Mouse (Mus musculus) liver, embryonic 16.5 days (tissue): Measurements from ENCODE around the gene Bola1. TPM values are rescaled to one million over a fixed set of nuclear protein-coding genes. Genes with fewer than 3 reads are reported as not detected.
A peak's percentile ranks its signal among the peaks of the same experiment; 100 is the strongest.
"Not testable (repeated sequence)": the region's sequence is repeated elsewhere in the genome, so short reads cannot be mapped to it uniquely, and the experiment has no call there.

Experiments
- ATAC-seq: fragments of 200-750 bp; cut with Nextera tagmentation; 2 replicates; pipeline ENCODE4 v1.8.0; 2017; ENCODE audit warnings: low read depth, mild to moderate bottlenecking, moderate number of reproducible peaks, moderate library complexity
- H3K27ac ChIP-seq: fragments of 300-500 bp; sonication (generic); 2 replicates; pipeline ENCODE4 v1.5.1; 2014; ENCODE audit warnings: mild to moderate bottlenecking, low read length
- H3K27me3 ChIP-seq: fragments of 300-500 bp; sonication (generic); 2 replicates; pipeline ENCODE4 v1.6.1; 2014; ENCODE audit warnings: low read depth, low read length, mixed read lengths; ENCODE audit not compliant: control insufficient read depth, insufficient read depth
- H3K36me3 ChIP-seq: fragments of 300-500 bp; sonication (generic); 2 replicates; pipeline ENCODE4 v1.6.1; 2014; ENCODE audit warnings: mild to moderate bottlenecking; ENCODE audit not compliant: control insufficient read depth, insufficient read depth
- H3K4me1 ChIP-seq: fragments of 300-500 bp; sonication (generic); 2 replicates; pipeline ENCODE4 v1.6.1; 2014; ENCODE audit warnings: low read depth, low read length, mixed read lengths; ENCODE audit not compliant: control insufficient read depth
- H3K4me2 ChIP-seq: fragments of 300-500 bp; sonication (generic); 2 replicates; pipeline ENCODE4 v1.6.1; 2014; ENCODE audit warnings: low read depth, low read length, mixed read lengths
- H3K4me3 ChIP-seq: fragments of 300-500 bp; sonication (generic); 2 replicates; pipeline ENCODE4 v1.5.1; 2014; ENCODE audit warnings: low read depth, mild to moderate bottlenecking, low read length
- H3K9ac ChIP-seq: fragments of 300-500 bp; sonication (generic); 2 replicates; pipeline ENCODE4 v1.6.1; 2014; ENCODE audit warnings: low read depth, low read length
- H3K9me3 ChIP-seq: fragments of 300-500 bp; sonication (generic); replicated peaks from 2 replicates; pipeline ENCODE4 v1.6.1; 2016; ENCODE audit warnings: low read length; ENCODE audit not compliant: control insufficient read depth
- WGBS: fragments of 180-500 bp; shearing (Covaris S2); extraction: QIAGEN DNeasy Blood & Tissue Kit; methylation state at CpG from one replicate; pipeline ENCODE4 v1.1.7; 2014; ENCODE audit not compliant: insufficient replicate concordance; 5-methylcytosine and 5-hydroxymethylcytosine counted together
- polyA plus RNA-seq: library from polyadenylated mRNA; unstranded; fragments of >200 nt; fragmentation: Nextera tagmentation; extraction: Ambion mirVana; gene quantifications from 2 replicates; pipeline ENCODE4 v1.2.1, GENCODE M21; 2015

Gene Bola1
- polyA plus RNA-seq, 1 experiment from 2014 or later: 29.4 TPM

- 45% methylated on average over 6 of the region's 6 CpGs for WGBS
- H3K4me1 ChIP-seq: peaks cover 34% of the 10 kb centered on the region
Measured at GRCm38 (mm10) chr3:96248141-96249033, 28.9 kb upstream of the Bola1 start.

GRCm38 (mm10) chr3:96247356-96248140 is 28.0 kb upstream of the Bola1 start:
- Histone ChIP-seq H3K27ac (peak overlapping the region; percentile 95), H3K36me3 (no peaks in the 10 kb centered on the region), H3K4me1 (peaks cover 36% of the 10 kb centered on the region), H3K4me3 (peak overlapping the region; percentile 69), H3K27me3 (no peaks in the 10 kb centered on the region), H3K4me2 (peak overlapping the region; percentile 49), H3K9ac (peak overlapping the region; percentile 80), H3K9me3 (no peaks in the 10 kb centered on the region)
- no peak for ATAC-seq
- 3% methylated on average over 11 of the region's 11 CpGs for WGBS

More at GRCm38 (mm10) chr3:96248141-96249033, 28.9 kb upstream of the Bola1 start:
- Histone ChIP-seq H3K27me3 (no peaks in the 10 kb centered on the region), H3K36me3 (no peaks in the 10 kb centered on the region), H3K9ac (peak overlapping the region; percentile 80), H3K4me2 (peak overlapping the region; percentile 49), H3K27ac (peak overlapping the region; percentile 95), H3K9me3 (no peaks in the 10 kb centered on the region), H3K4me3 (peak overlapping the region; percentile 69)
- no peak for ATAC-seq

GRCm38 (mm10) chr3:96246427-96246856 is 26.9 kb upstream of the Bola1 start, which contains the start of gene Hist2h3c1:
Hist2h3c1 (plus strand) TSS chr3:96246685.
- H3K4me2 ChIP-seq: peak within 1 kb of the TSS; percentile 49
- not testable (repeated sequence) for H3K36me3 ChIP-seq, H3K9me3 ChIP-seq, H3K27me3 ChIP-seq
- peak within 1 kb of the TSS; percentile 69 for H3K4me3 ChIP-seq
- ATAC-seq: peak; percentile 80
- peak within 1 kb of the TSS; percentile 95 for H3K27ac ChIP-seq
- WGBS: 0% methylated on average over 7 of the region's 47 CpGs
- H3K9ac ChIP-seq: peak within 1 kb of the TSS; percentile 80
- peaks cover 43% of the 10 kb centered on the region for H3K4me1 ChIP-seq

- H3K9me3 ChIP-seq, H3K9ac ChIP-seq, ATAC-seq, H3K27me3 ChIP-seq, H3K4me2 ChIP-seq, H3K36me3 ChIP-seq: not testable (repeated sequence)
- Histone ChIP-seq H3K4me3 (peak overlapping the region; percentile 38; the same call in 1 of the 2 replicates), H3K4me1 (peaks cover 45% of the 10 kb centered on the region), H3K27ac (peak overlapping the region; percentile 85)
- 0% methylated on average over 10 of the region's 21 CpGs for WGBS
Measured at GRCm38 (mm10) chr3:96246018-96246417, 26.5 kb upstream of the Bola1 start.

GRCm38 (mm10) chr3:96245003-96245886 is 25.7 kb upstream of the Bola1 start, which contains the start of gene Hist2h2aa1:
Hist2h2aa1 (plus strand) TSS chr3:96245497.
- Histone ChIP-seq H3K9ac (peak within 1 kb of the TSS; percentile 72), H3K27ac (peak within 1 kb of the TSS; percentile 96), H3K4me3 (peak within 1 kb of the TSS; percentile 61), H3K4me2 (peak within 1 kb of the TSS; percentile 68), H3K4me1 (peaks cover 42% of the 10 kb centered on the region)
- WGBS: 0% methylated on average over 25 of the region's 88 CpGs
- not testable (repeated sequence) for H3K27me3 ChIP-seq, H3K36me3 ChIP-seq, H3K9me3 ChIP-seq
- peak; percentile 70 for ATAC-seq

- H3K4me3 ChIP-seq: peak overlapping the region; percentile 61
- 59% methylated on average over 7 of the region's 7 CpGs for WGBS
- H3K27ac ChIP-seq: peak overlapping the region; percentile 96
- no peaks in the 10 kb centered on the region for H3K36me3 ChIP-seq
- no peaks in the 10 kb centered on the region for H3K27me3 ChIP-seq
- peak overlapping the region; percentile 72 for H3K9ac ChIP-seq
- H3K4me1 ChIP-seq: peaks cover 33% of the 10 kb centered on the region
- no peaks in the 10 kb centered on the region for H3K9me3 ChIP-seq
- H3K4me2 ChIP-seq: peak overlapping the region; percentile 68
- ATAC-seq: no peak
Measured at GRCm38 (mm10) chr3:96243921-96244572, 24.5 kb upstream of the Bola1 start.

- Histone ChIP-seq H3K36me3 (no peaks in the 10 kb centered on the region), H3K27ac (peak overlapping the region; percentile 91), H3K9me3 (no peaks in the 10 kb centered on the region), H3K4me2 (peak overlapping the region; percentile 63), H3K4me1 (peaks cover 42% of the 10 kb centered on the region), H3K9ac (peak overlapping the region; percentile 63), H3K27me3 (no peaks in the 10 kb centered on the region), H3K4me3 (peak overlapping the region; percentile 36)
- WGBS: 76% methylated on average over 9 of the region's 9 CpGs
- ATAC-seq: no peak
Measured at GRCm38 (mm10) chr3:96240799-96241197, 21.3 kb upstream of the Bola1 start.
